Mouse (Mus musculus) central nervous system, embryonic 11.5 days (tissue): Measurements from ENCODE around the gene Tsc1. TPM values are rescaled to one million over a fixed set of nuclear protein-coding genes. Genes with fewer than 3 reads are reported as not detected.

Experiments
- polyA plus RNA-seq: library from polyadenylated mRNA; depleted of rRNA; stranded (reverse); fragments of >200 nt; gene quantifications from 2 replicates; pipeline ENCODE4 v1.2.3, GENCODE M21; 2012; rRNA removed

The Tsc1 gene
- polyA plus RNA-seq: 21.7 and 25.1 TPM in 2 replicates

DNA sequence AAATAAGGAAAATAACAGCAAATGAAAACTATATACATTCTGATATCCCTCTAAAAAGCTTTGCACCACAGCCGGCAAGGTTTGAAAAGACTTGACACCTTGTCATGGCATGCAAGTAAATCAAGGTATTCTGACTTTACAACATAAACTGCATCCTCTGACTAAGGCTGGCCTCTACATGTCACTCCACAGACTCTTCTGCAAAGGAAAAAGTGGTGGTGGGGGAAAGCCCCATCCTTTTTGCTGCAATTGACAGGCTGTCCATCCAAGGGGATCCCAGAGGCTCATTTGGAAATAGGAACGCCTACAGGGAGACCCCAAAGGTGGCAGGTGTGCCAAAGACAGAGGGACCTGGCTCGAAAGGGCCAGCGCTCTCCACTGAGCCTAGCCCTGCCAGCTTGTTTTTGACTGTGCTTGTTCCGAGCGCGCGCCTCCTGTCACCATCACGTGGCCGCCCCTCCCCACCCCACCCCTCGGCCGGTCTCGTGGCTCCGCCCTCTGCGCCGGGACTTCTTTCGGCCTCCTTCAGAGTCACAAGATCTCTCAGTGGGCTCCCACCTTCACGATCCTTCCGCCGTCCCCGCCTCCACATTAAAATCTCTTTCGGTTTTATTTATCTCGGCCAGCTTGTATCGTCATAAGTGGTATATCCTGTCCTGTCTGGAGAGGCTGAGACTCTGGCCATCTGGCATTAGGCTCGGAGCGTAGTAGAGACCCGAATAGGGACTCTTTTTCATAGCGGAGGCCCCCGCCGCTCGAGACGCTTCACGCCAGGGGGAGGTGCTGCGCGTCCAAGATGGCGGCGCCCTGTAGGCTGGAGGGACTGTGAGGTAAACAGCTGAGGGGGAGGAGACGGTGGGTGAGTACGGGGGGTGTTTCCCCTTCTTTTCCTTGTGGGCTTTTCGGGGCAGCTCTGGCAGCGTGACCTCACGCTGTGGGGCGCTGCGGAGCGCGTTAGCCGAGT is at the start of gene Tsc1:
Gene Tsc1, plus strand, starts transcription at position 768 of the 964 bp plus-strand sequence.

DNA sequence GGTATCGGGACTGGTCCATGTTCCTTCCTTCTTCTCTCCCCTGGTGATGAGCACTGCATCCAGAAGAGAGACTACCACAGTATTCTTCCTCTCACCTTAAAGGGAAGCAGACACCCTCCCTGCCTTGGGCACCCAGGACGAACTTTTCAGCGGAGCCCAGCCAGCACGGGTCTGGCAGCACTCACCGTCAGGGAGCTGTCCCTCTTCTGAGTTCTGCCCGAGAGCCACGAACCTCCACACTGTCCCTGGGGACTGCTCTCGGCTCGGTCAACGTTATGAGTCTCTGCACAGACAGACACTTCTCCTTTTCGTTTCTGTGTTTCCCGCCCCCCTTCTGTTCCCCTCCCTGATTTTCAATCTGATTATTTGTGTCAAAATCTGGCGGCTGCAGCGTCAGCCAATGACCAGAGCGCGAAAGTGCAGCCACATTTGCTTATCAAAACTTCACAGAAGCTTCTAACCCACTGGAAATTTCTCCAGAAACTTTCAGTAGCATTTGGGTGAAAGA is 19.3 kb upstream of the Tsc1 start, which contains the start of gene Gfi1b:
Gene Gfi1b, minus strand, starts transcription at position 319 of the 508 bp plus-strand sequence.

DNA sequence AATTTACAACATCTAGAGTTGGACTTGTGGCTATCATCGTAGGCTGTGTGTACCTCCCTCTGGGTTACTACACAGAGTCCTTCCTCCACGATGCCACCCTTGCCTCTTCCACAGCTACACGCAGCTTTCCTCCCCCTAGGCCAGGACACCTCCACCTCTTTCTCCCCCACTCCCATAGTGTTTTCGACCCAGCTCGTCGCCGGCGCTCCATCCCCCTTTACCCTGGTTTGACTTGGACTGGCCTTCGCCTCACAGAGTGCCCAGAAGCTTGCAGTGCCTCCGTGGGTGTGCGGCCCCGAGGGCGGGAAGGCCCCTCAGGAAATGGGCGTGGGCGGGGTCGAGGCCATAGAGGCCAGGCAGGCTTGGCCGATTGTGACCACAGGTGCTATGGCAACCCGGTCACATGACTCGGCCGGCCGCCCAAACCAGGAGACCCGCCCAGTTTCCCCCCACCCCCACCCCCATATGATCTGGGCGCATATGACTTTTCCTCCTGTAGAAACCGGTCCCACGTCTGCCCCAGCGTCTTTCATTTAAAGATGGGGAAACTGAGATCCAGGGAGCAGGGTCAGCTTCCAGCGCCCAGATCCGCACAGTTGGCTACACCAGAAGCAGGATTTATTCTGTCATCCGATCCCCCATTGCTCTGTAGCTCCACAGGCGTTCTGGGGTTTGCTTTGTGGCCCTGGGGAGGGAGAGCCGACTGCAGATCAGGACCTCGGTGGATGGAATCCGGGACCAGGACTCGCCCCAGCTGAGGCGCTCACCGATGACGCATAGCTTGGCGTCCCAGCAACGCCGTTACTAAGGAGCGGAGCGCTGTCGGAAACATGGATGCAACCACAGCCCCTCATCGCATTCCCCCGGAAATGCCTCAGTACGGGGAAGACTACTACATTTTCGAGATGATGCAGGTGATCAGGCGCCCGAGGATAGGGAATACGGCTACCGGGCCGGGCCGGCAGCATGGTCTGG is 58.6 kb downstream of the Tsc1 start, which contains the start of the genes Spaca9 and Ak8:
Gene Spaca9, minus strand, starts transcription at position 367 of the 975 bp plus-strand sequence.
Gene Ak8, plus strand, starts transcription at position 804 of the 975 bp plus-strand sequence.

Other genes with a start within 250 kb of the Tsc1 start
- gene Ppp1r26, start 194.4 kb upstream of the Tsc1 start, polyA plus RNA-seq: 9.9 and 11.1 TPM in 2 replicates
- 0.40 and 0.55 TPM in 2 replicates for gene 1700007K13Rik, start 174.9 kb upstream of the Tsc1 start, polyA plus RNA-seq
- gene Mrps2, start 173.2 kb upstream of the Tsc1 start, polyA plus RNA-seq: 27.8 and 52.9 TPM in 2 replicates
- gene Gbgt1, start 144.3 kb upstream of the Tsc1 start, polyA plus RNA-seq: 0.41 and 0.81 TPM in 2 replicates
- 0.42 and 0.97 TPM in 2 replicates for gene Gm10134, start 135.1 kb upstream of the Tsc1 start, polyA plus RNA-seq
- gene Ralgds, start 128.1 kb upstream of the Tsc1 start, polyA plus RNA-seq: 76.5 and 84.6 TPM in 2 replicates
- 0.02 and 0.06 TPM in 2 replicates for gene Cel, start 77.8 kb upstream of the Tsc1 start, polyA plus RNA-seq
- 52.6 and 56.7 TPM in 2 replicates for gene Gtf3c5, start 57.5 kb upstream of the Tsc1 start, polyA plus RNA-seq
- gene Gfi1b, start 19.2 kb upstream of the Tsc1 start, polyA plus RNA-seq: 5.2 and 5.5 TPM in 2 replicates
- 1.1 and 1.5 TPM in 2 replicates for gene Spaca9, start 58.5 kb downstream of the Tsc1 start, polyA plus RNA-seq
- 0.29 and 0.39 TPM in 2 replicates for gene Ak8, start 58.9 kb downstream of the Tsc1 start, polyA plus RNA-seq
- 26.6 and 27.2 TPM in 2 replicates for gene Gtf3c4, start 199.1 kb downstream of the Tsc1 start, polyA plus RNA-seq
- 13.2 and 13.9 TPM in 2 replicates for gene Ddx31, start 199.2 kb downstream of the Tsc1 start, polyA plus RNA-seq